Mouse (Mus musculus) hindbrain, embryonic 14.5 days (tissue): ENCODE data around the gene Ubxn10. TPM values are rescaled to one million over a fixed set of nuclear protein-coding genes. Genes with fewer than 3 reads are reported as not detected.
A peak's percentile ranks its signal among the peaks of the same experiment; 100 is the strongest.

Experiments used
- ATAC-seq: fragments of 200-750 bp; cut with Nextera tagmentation; 2 replicates; pipeline ENCODE4 v1.8.0; 2017; ENCODE audit warnings: moderate number of reproducible peaks, mild to moderate bottlenecking, moderate TSS enrichment, moderate library complexity; ENCODE audit not compliant: low FRiP score
- DNase-seq: peaks from one replicate; pipeline ENCODE4 v3.0.0-alpha.2; 2015; ENCODE audit warnings: low spot score
- H3K27ac ChIP-seq: fragments of 300-500 bp; sonication (generic); 2 replicates; pipeline ENCODE4 v1.5.1; 2014; ENCODE audit warnings: mild to moderate bottlenecking, moderate library complexity
- H3K27me3 ChIP-seq: fragments of 300-500 bp; sonication (generic); 2 replicates; pipeline ENCODE4 v1.6.1; 2014; ENCODE audit warnings: mild to moderate bottlenecking, low read length, mixed read lengths; ENCODE audit not compliant: control insufficient read depth, insufficient read depth
- H3K36me3 ChIP-seq: fragments of 300-500 bp; sonication (generic); replicated peaks from 2 replicates; pipeline ENCODE4 v1.6.1; 2014; ENCODE audit not compliant: control insufficient read depth, insufficient read depth
- H3K4me1 ChIP-seq: fragments of 300-500 bp; sonication (generic); replicated peaks from 2 replicates; pipeline ENCODE4 v1.6.1; 2014; ENCODE audit warnings: antibody characterized with exemption, low read length, mixed read lengths; ENCODE audit not compliant: control insufficient read depth, insufficient read depth
- H3K4me2 ChIP-seq: fragments of 300-500 bp; sonication (generic); replicated peaks from 2 replicates; pipeline ENCODE4 v1.6.1; 2014; ENCODE audit warnings: mild to moderate bottlenecking, moderate library complexity
- H3K4me3 ChIP-seq: fragments of 300-500 bp; sonication (generic); replicated peaks from 2 replicates; pipeline ENCODE4 v1.5.1; 2014; ENCODE audit warnings: mild to moderate bottlenecking, low read length
- H3K9ac ChIP-seq: fragments of 300-500 bp; sonication (generic); 2 replicates; pipeline ENCODE4 v1.6.1; 2014
- H3K9me3 ChIP-seq: fragments of 300-500 bp; sonication (generic); 2 replicates; pipeline ENCODE4 v1.6.1; 2016; ENCODE audit warnings: low read length; ENCODE audit not compliant: control insufficient read depth
- WGBS: fragments of 180-500 bp; shearing (Covaris S2); extraction: QIAGEN DNeasy Blood & Tissue Kit; methylation state at CpG from one replicate; pipeline ENCODE4 v1.1.7; 2014; 5-methylcytosine and 5-hydroxymethylcytosine counted together
- polyA plus RNA-seq: library from polyadenylated mRNA; unstranded; fragments of >200 nt; fragmentation: Nextera tagmentation; extraction: Ambion mirVana; gene quantifications from 2 replicates; pipeline ENCODE4 v1.2.1, GENCODE M21; 2014

Gene Ubxn10
- polyA plus RNA-seq, 1 experiment from 2014 or later: 4.6 TPM

GRCm38 (mm10) chr4:138746866-138747265 is 9.9 kb upstream of the Ubxn10 start:
- Histone ChIP-seq H3K27ac (no peak overlapping the region), H3K27me3 (no peaks in the 10 kb centered on the region), H3K36me3 (no peaks in the 10 kb centered on the region), H3K4me1 (peaks cover 5% of the 10 kb centered on the region; the same call in 1 of the 2 replicates), H3K9ac (no peak overlapping the region), H3K4me3 (no peak overlapping the region), H3K4me2 (no peak overlapping the region), H3K9me3 (no peaks in the 10 kb centered on the region)
- ATAC-seq: no peak
- DNase-seq: no peak
- 91% methylated on average over 9 of the region's 9 CpGs for WGBS

GRCm38 (mm10) chr4:138745884-138746283 is 8.9 kb upstream of the Ubxn10 start:
- DNase-seq (no peak), ATAC-seq (no peak)

DNA sequence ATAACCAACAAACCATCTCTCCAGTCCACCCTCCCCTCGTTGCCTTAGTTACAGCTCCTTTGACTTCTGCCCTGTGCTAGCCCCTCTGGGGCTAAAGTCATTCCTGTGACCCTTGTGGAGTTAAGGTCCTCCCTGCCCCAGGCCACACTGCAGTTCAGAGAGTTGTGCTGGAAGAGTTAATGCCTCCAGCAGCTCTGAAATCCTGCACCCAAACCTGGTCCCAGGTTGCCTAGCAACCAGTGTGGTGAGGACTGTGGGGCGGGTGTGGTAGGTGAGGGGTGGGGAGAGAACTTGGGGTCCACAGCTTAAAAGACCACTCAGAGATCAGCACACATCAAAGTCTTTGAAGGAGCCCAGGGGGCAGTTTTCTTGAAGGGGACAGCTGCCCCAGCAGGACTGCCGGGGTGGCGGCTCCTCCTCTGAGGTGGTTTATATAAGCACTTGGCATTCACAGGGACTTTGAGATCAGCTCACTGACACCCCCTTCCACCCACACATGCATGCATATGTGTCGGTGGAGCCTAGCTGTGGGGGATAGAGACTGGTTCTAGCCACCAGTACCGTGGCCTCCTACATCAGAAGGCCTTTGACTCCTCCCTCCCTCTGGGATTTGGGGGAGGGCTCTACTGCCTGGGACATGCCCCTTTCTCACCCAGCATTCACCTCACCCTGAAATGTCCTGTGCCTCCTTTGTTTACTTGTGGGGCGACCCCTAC is 2.3 kb upstream of the Ubxn10 start:
- Histone ChIP-seq H3K27me3 (no peaks in the 10 kb centered on the region), H3K36me3 (no peaks in the 10 kb centered on the region), H3K9me3 (no peaks in the 10 kb centered on the region), H3K4me3 (no peak overlapping the region), H3K4me2 (no peak overlapping the region), H3K9ac (no peak overlapping the region), H3K4me1 (peaks cover 11% of the 10 kb centered on the region), H3K27ac (no peak overlapping the region)
- WGBS: 15% methylated on average over 7 of the region's 7 CpGs
- DNase-seq (no peak), ATAC-seq (0 out of 2 replicates have a peak, but pooled peaks have one; percentile 24)

More at GRCm38 (mm10) chr4:138745884-138746283, 8.9 kb upstream of the Ubxn10 start:
- Histone ChIP-seq H3K4me1 (peaks cover 5% of the 10 kb centered on the region; the same call in 1 of the 2 replicates), H3K27ac (no peak overlapping the region), H3K36me3 (no peaks in the 10 kb centered on the region), H3K9ac (no peak overlapping the region), H3K4me3 (no peak overlapping the region), H3K4me2 (no peak overlapping the region), H3K9me3 (no peaks in the 10 kb centered on the region), H3K27me3 (no peaks in the 10 kb centered on the region)
- WGBS: 71% methylated on average over 4 of the region's 4 CpGs

GRCm38 (mm10) chr4:138734863-138735262 is 2.1 kb downstream of the Ubxn10 start:
- 97% methylated on average over 4 of the region's 4 CpGs for WGBS
- H3K4me1 ChIP-seq: peaks cover 11% of the 10 kb centered on the region
- DNase-seq (no peak), ATAC-seq (no peak)
- no peak overlapping the region for H3K27ac ChIP-seq
- no peaks in the 10 kb centered on the region for H3K36me3 ChIP-seq
- H3K9ac ChIP-seq: no peak overlapping the region
- H3K9me3 ChIP-seq: no peaks in the 10 kb centered on the region
- no peak overlapping the region for H3K4me2 ChIP-seq
- no peak overlapping the region for H3K4me3 ChIP-seq
- H3K27me3 ChIP-seq: no peaks in the 10 kb centered on the region

DNA sequence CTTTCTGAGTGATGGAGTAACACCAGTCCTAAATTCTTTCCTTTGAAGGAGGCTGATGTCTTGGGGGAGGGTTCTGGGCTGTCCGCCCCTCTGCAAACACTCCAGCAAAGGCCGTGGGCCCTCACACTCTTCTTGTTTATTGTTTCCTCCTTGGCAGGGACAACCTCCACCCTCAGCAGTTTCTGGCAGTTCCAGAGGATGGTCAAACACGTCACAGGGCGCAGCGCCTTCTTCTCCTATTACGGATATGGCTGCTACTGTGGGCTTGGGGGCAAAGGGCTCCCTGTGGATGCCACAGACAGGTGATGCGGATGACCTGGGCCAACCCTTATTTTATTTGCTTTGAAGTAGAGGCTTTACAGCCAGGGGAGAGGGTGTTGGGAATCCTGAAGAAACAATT is 2.9 kb downstream of the Ubxn10 start:
- WGBS: 75% methylated on average over 7 of the region's 7 CpGs

DNA sequence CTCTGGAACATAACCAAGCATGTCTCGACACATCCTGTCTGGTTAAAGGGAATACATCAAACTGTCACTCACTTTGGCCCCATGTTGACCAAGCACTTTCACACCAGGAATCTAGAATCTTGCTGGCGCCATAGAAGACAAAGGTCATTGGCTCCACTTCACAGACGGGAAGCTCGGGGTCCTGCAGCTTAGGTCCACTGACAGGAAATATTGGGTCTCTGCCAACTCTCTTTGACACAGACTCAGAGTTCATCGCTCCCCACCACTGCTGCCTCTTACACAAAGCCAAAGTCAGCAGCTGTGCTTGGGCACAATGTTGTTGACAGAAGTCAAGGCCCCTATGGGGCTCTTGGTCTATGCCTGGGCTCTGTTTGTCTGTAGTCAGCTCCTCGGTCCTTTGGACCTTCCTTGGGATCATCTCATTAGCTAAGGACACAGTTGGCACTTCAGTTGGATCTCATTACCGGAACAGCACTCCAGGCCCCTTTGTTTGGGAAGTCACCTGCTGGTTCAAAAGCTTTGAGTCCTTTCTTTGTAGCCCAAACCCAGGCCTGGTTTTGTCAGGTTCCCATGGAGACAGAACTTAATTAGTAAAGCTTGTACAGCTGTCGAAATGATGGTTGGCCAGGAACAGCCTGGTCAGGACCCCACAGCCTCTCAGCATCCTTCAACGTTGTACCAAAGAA is 7.8 kb downstream of the Ubxn10 start:
- Histone ChIP-seq H3K9me3 (no peaks in the 10 kb centered on the region), H3K9ac (no peak overlapping the region), H3K27me3 (no peaks in the 10 kb centered on the region), H3K4me3 (no peak overlapping the region), H3K4me1 (peaks cover 16% of the 10 kb centered on the region), H3K27ac (no peak overlapping the region), H3K36me3 (no peaks in the 10 kb centered on the region), H3K4me2 (no peak overlapping the region)
- peak; percentile 60; the same call in 1 of the 2 replicates for ATAC-seq
- peak; percentile 61 for DNase-seq
- 24% methylated on average over 9 of the region's 9 CpGs for WGBS

More for the DNA sequence above, 2.9 kb downstream of the Ubxn10 start:
- Histone ChIP-seq H3K36me3 (no peaks in the 10 kb centered on the region), H3K9me3 (no peaks in the 10 kb centered on the region), H3K27ac (no peak overlapping the region), H3K4me1 (peaks cover 9% of the 10 kb centered on the region), H3K4me3 (no peak overlapping the region), H3K4me2 (no peak overlapping the region), H3K9ac (no peak overlapping the region), H3K27me3 (no peaks in the 10 kb centered on the region)
- DNase-seq: no peak
- no peak for ATAC-seq

DNA sequence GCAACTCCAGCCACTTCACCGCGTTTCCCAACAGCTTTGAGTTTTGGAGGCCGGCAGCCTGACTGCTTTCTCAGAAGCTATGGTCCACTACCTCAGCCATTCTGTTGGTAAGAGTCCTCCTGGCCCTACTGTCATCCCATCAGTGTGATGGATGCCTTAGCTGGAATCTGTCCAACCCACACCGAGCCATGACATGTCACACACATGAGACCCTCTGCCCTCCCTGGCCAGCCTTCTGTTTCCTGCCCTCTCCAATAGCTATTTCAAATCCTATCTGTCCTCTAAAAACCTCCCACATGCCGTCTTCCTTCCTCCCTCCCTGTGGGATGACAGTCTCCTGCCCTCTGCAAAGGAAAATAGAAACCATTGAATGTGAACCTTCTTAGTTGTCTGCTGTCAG is 11.2 kb downstream of the Ubxn10 start:
- no peak for DNase-seq
- WGBS: 77% methylated on average over 5 of the region's 5 CpGs
- Histone ChIP-seq H3K4me3 (no peak overlapping the region), H3K9ac (no peak overlapping the region), H3K4me2 (peak overlapping the region; percentile 50; the same call in 1 of the 2 replicates), H3K9me3 (no peaks in the 10 kb centered on the region), H3K36me3 (no peaks in the 10 kb centered on the region), H3K4me1 (peaks cover 20% of the 10 kb centered on the region), H3K27ac (no peak overlapping the region; the same call in 1 of the 2 replicates), H3K27me3 (no peaks in the 10 kb centered on the region)
- ATAC-seq: no peak

GRCm38 (mm10) chr4:138725127-138725461 is 11.9 kb downstream of the Ubxn10 start:
- Histone ChIP-seq H3K9me3 (no peaks in the 10 kb centered on the region), H3K9ac (peak overlapping the region; percentile 41), H3K27me3 (no peaks in the 10 kb centered on the region), H3K4me2 (peak overlapping the region; percentile 50), H3K36me3 (no peaks in the 10 kb centered on the region), H3K27ac (peak overlapping the region; percentile 47; the same call in 1 of the 2 replicates), H3K4me1 (peaks cover 20% of the 10 kb centered on the region), H3K4me3 (peak overlapping the region; percentile 21)
- 8% methylated on average over 13 of the region's 13 CpGs for WGBS
- DNase-seq (peak; percentile 55), ATAC-seq (peak; percentile 83)

DNA sequence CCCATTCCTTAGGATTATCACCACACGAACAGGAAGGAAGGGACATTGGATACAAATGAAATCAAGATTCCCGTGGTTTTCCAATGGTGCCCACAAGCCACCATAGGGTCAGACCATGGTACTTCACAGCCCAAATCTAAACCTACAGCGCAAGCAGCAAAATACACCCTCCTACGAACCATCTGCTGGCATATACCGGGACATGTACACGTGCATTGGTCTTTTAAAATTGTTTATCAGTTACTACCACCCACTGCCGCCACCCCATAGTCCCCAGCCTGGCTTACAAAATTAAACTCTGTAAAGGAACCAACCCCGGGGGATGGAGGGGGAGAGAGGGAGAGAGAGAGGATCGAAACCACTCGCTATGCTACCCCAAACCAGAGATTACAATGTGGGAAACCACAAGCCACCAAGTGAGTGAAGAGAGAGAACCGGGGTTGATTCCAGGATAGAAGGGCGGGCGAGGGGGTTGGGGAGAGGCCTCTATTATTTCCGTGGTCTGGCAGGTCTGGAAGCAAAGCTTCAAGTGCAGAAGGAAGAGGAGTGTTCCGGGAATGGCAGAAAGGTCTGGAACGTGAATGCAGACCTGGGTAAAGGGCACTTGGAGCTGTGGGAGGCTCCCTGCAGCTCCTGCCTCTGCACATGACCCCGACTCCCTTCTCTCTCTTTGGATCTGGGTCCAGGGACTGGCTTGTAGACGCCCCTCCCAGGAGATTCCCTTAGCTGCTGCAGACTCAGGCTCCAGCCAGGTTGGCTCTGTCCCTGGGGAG is 12.4 kb downstream of the Ubxn10 start, which contains the start of gene Pla2g2c:
Pla2g2c (plus strand) TSS at position 439 of the 773 bp plus-strand sequence.
- H3K4me2 ChIP-seq: peak within 1 kb of the TSS; percentile 50
- H3K27ac ChIP-seq: peak within 1 kb of the TSS; percentile 47; the same call in 1 of the 2 replicates
- H3K4me3 ChIP-seq: peak within 1 kb of the TSS; percentile 21
- WGBS: 49% methylated on average over 18 of the region's 18 CpGs
- H3K9ac ChIP-seq: peak within 1 kb of the TSS; percentile 41
- DNase-seq: no peak
- H3K36me3 ChIP-seq: no peaks in the 10 kb centered on the region
- ATAC-seq: no peak
- peaks cover 20% of the 10 kb centered on the region for H3K4me1 ChIP-seq
- H3K27me3 ChIP-seq: no peaks in the 10 kb centered on the region
- H3K9me3 ChIP-seq: no peaks in the 10 kb centered on the region
